Mouse (Mus musculus) A20 (cell line): ENCODE data around the gene Efnb3.

Experiments used
- DNase-seq: peaks from one replicate; pipeline ENCODE4 v3.0.0-alpha.2; 2011; ENCODE audit warnings: low read depth, low spot score

Gene Efnb3

GRCm38 (mm10) chr11:69510796-69511496 is 49.1 kb downstream of the Efnb3 start:
- no peak for DNase-seq
